Mouse (Mus musculus) heart, embryonic 11.5 days (tissue): ENCODE results near the gene Ptpn7. TPM values are rescaled to one million over a fixed set of nuclear protein-coding genes. Genes with fewer than 3 reads are reported as not detected.

Experiments used
- ATAC-seq: fragments of 200-750 bp; cut with Nextera tagmentation; replicated peaks from 2 replicates; pipeline ENCODE4 v1.8.0; 2017; ENCODE audit warnings: moderate library complexity; ENCODE audit not compliant: insufficient number of reproducible peaks, low FRiP score, low TSS enrichment
- H3K27ac ChIP-seq: fragments of 300-500 bp; sonication (generic); 2 replicates; pipeline ENCODE4 v1.5.1; 2014; ENCODE audit warnings: mild to moderate bottlenecking, low read depth, low read length
- H3K27me3 ChIP-seq: fragments of 300-500 bp; sonication (generic); 2 replicates; pipeline ENCODE4 v1.6.1; 2014; ENCODE audit warnings: mild to moderate bottlenecking, low read length, mixed read lengths; ENCODE audit not compliant: control insufficient read depth, insufficient read depth
- H3K36me3 ChIP-seq: fragments of 300-500 bp; sonication (generic); 2 replicates; pipeline ENCODE4 v1.6.1; 2014; ENCODE audit warnings: mild to moderate bottlenecking, low read length, moderate library complexity, mixed read lengths; ENCODE audit not compliant: control insufficient read depth, insufficient read depth
- H3K4me1 ChIP-seq: fragments of 300-500 bp; sonication (generic); 2 replicates; pipeline ENCODE4 v1.6.1; 2014; ENCODE audit warnings: low read length; ENCODE audit not compliant: control insufficient read depth, insufficient read depth
- H3K4me2 ChIP-seq: fragments of 300-500 bp; sonication (generic); 2 replicates; pipeline ENCODE4 v1.6.1; 2014; ENCODE audit warnings: mild to moderate bottlenecking, moderate library complexity
- H3K4me3 ChIP-seq: fragments of 300-500 bp; sonication (generic); 2 replicates; pipeline ENCODE4 v1.5.1; 2014; ENCODE audit warnings: low read depth, low read length
- H3K9ac ChIP-seq: fragments of 300-500 bp; sonication (generic); 2 replicates; pipeline ENCODE4 v1.6.1; 2014; ENCODE audit warnings: mild to moderate bottlenecking, low read depth, low read length, moderate library complexity
- H3K9me3 ChIP-seq: fragments of 300-500 bp; sonication (generic); replicated peaks from 2 replicates; pipeline ENCODE4 v1.6.1; 2016; ENCODE audit warnings: low read length; ENCODE audit not compliant: control insufficient read depth
- WGBS: fragments of 180-500 bp; shearing (Covaris S2); extraction: QIAGEN DNeasy Blood & Tissue Kit; methylation state at CpG from one replicate; pipeline ENCODE4 v1.1.7; 2014; ENCODE audit not compliant: insufficient replicate concordance; 5-methylcytosine and 5-hydroxymethylcytosine counted together
- polyA plus RNA-seq: library from polyadenylated mRNA; unstranded; fragments of >200 nt; fragmentation: Nextera tagmentation; extraction: Ambion mirVana; gene quantifications from 2 replicates; pipeline ENCODE4 v1.2.1, GENCODE M21; 2014

The Ptpn7 gene
- polyA plus RNA-seq, 1 experiment from 2014 or later: 2.0 TPM

GRCm38 (mm10) chr1:135169556-135170224, 37.2 kb downstream of the Ptpn7 start:
- no peak overlapping the region for H3K4me3 ChIP-seq
- WGBS: 43% methylated on average over 12 of the region's 12 CpGs
- H3K36me3 ChIP-seq: no peaks in the 10 kb centered on the region
- no peak overlapping the region for H3K9ac ChIP-seq
- H3K9me3 ChIP-seq: no peaks in the 10 kb centered on the region
- ATAC-seq: no peak
- no peak overlapping the region for H3K27ac ChIP-seq
- H3K4me2 ChIP-seq: peak overlapping the region; percentile 3; the same call in 1 of the 2 replicates
- no peaks in the 10 kb centered on the region; the same call in 1 of the 2 replicates for H3K4me1 ChIP-seq
- peaks cover 18% of the 10 kb centered on the region for H3K27me3 ChIP-seq

- Histone ChIP-seq H3K4me2 (peak overlapping the region; percentile 3; the same call in 1 of the 2 replicates), H3K4me3 (no peak overlapping the region), H3K9me3 (no peaks in the 10 kb centered on the region), H3K27ac (no peak overlapping the region), H3K27me3 (peaks cover 16% of the 10 kb centered on the region), H3K9ac (no peak overlapping the region), H3K36me3 (no peaks in the 10 kb centered on the region), H3K4me1 (no peaks in the 10 kb centered on the region; the same call in 1 of the 2 replicates)
- WGBS: 62% methylated on average over 10 of the region's 10 CpGs
- no peak for ATAC-seq
These were observed 37.8 kb downstream of the Ptpn7 start for GRCm38 (mm10) chr1:135170299-135170698.

GRCm38 (mm10) chr1:135171202-135171601, 38.7 kb downstream of the Ptpn7 start:
- WGBS: 76% methylated on average over 7 of the region's 7 CpGs
- peaks cover 16% of the 10 kb centered on the region for H3K27me3 ChIP-seq

GRCm38 (mm10) chr1:135171984-135172383, 39.5 kb downstream of the Ptpn7 start:
- ATAC-seq: no peak
- Histone ChIP-seq H3K36me3 (no peaks in the 10 kb centered on the region), H3K27ac (no peak overlapping the region), H3K4me2 (no peak overlapping the region), H3K4me3 (no peak overlapping the region), H3K9me3 (no peaks in the 10 kb centered on the region), H3K4me1 (no peaks in the 10 kb centered on the region; the same call in 1 of the 2 replicates), H3K9ac (no peak overlapping the region), H3K27me3 (peaks cover 13% of the 10 kb centered on the region)
- 47% methylated on average over 6 of the region's 6 CpGs for WGBS

More at GRCm38 (mm10) chr1:135171202-135171601, 38.7 kb downstream of the Ptpn7 start:
- H3K36me3 ChIP-seq: no peaks in the 10 kb centered on the region
- no peaks in the 10 kb centered on the region for H3K9me3 ChIP-seq
- H3K4me2 ChIP-seq: no peak overlapping the region
- H3K4me1 ChIP-seq: no peaks in the 10 kb centered on the region; the same call in 1 of the 2 replicates
- H3K27ac ChIP-seq: no peak overlapping the region
- ATAC-seq: no peak
- H3K9ac ChIP-seq: no peak overlapping the region
- no peak overlapping the region for H3K4me3 ChIP-seq

GRCm38 (mm10) chr1:135173311-135173710, 40.8 kb downstream of the Ptpn7 start:
- H3K27me3 ChIP-seq: peaks cover 7% of the 10 kb centered on the region
- 83% methylated on average over 6 of the region's 6 CpGs for WGBS
- H3K36me3 ChIP-seq: no peaks in the 10 kb centered on the region
- no peak for ATAC-seq
- H3K9me3 ChIP-seq: no peaks in the 10 kb centered on the region
- no peak overlapping the region for H3K27ac ChIP-seq
- no peak overlapping the region for H3K9ac ChIP-seq
- H3K4me1 ChIP-seq: no peaks in the 10 kb centered on the region
- no peak overlapping the region for H3K4me3 ChIP-seq
- no peak overlapping the region for H3K4me2 ChIP-seq

GRCm38 (mm10) chr1:135175176-135175575, 42.7 kb downstream of the Ptpn7 start:
- Histone ChIP-seq H3K4me3 (no peak overlapping the region), H3K9me3 (no peaks in the 10 kb centered on the region), H3K4me1 (no peaks in the 10 kb centered on the region), H3K9ac (no peak overlapping the region), H3K27me3 (peaks cover 3% of the 10 kb centered on the region; the same call in 1 of the 2 replicates), H3K27ac (no peak overlapping the region), H3K4me2 (no peak overlapping the region), H3K36me3 (no peaks in the 10 kb centered on the region)
- ATAC-seq: no peak
- 78% methylated on average over 3 of the region's 3 CpGs for WGBS

- Histone ChIP-seq H3K27ac (no peak overlapping the region), H3K4me1 (no peaks in the 10 kb centered on the region; the same call in 1 of the 2 replicates), H3K9ac (no peak overlapping the region), H3K4me2 (no peak overlapping the region), H3K36me3 (no peaks in the 10 kb centered on the region), H3K9me3 (no peaks in the 10 kb centered on the region), H3K27me3 (peaks cover 16% of the 10 kb centered on the region), H3K4me3 (no peak overlapping the region)
- ATAC-seq: no peak
- 82% methylated on average over 3 of the region's 3 CpGs for WGBS
These were observed 45.2 kb downstream of the Ptpn7 start for GRCm38 (mm10) chr1:135177724-135178123.

GRCm38 (mm10) chr1:135178863-135179262, 46.4 kb downstream of the Ptpn7 start:
- H3K4me3 ChIP-seq: no peak overlapping the region
- H3K4me1 ChIP-seq: peaks cover 4% of the 10 kb centered on the region
- H3K4me2 ChIP-seq: no peak overlapping the region
- no peaks in the 10 kb centered on the region for H3K9me3 ChIP-seq
- no peaks in the 10 kb centered on the region for H3K36me3 ChIP-seq
- 84% methylated on average over 7 of the region's 7 CpGs for WGBS
- no peak for ATAC-seq
- H3K27me3 ChIP-seq: peaks cover 22% of the 10 kb centered on the region
- no peak overlapping the region for H3K9ac ChIP-seq
- no peak overlapping the region for H3K27ac ChIP-seq

GRCm38 (mm10) chr1:135180830-135181229, 48.3 kb downstream of the Ptpn7 start:
- WGBS: 60% methylated on average over 10 of the region's 10 CpGs
- Histone ChIP-seq H3K36me3 (no peaks in the 10 kb centered on the region), H3K27ac (no peak overlapping the region), H3K4me2 (no peak overlapping the region), H3K27me3 (peaks cover 34% of the 10 kb centered on the region), H3K4me1 (peaks cover 4% of the 10 kb centered on the region), H3K4me3 (no peak overlapping the region), H3K9me3 (no peaks in the 10 kb centered on the region), H3K9ac (no peak overlapping the region)
- ATAC-seq: no peak
